Mouse (Mus musculus): ENCODE measurements around the gene Nfatc3. TPM values are rescaled to one million over a fixed set of nuclear protein-coding genes. Genes with fewer than 3 reads are reported as not detected.

Gene Nfatc3
- polyA plus RNA-seq, 1 experiment from 2014 or later, result 8.2 TPM

- H3K9me3 ChIP-seq, result no peaks in the 10 kb centered on the region
- no peak overlapping the region for H3K9ac ChIP-seq
- no peak for ATAC-seq (ENCODE audit: borderline replicate concordance, extremely low read depth, low FRiP score, low TSS enrichment)
- H3K4me3 ChIP-seq, result no peak overlapping the region
- H3K4me2 ChIP-seq, result no peak overlapping the region
- no peak overlapping the region for H3K27ac ChIP-seq
- peaks cover 53% of the 10 kb centered on the region for H3K36me3 ChIP-seq
- peaks cover under 1% of the 10 kb centered on the region; the same call in 1 of the 2 replicates for H3K27me3 ChIP-seq
- peaks cover 11% of the 10 kb centered on the region for H3K4me1 ChIP-seq
Measured at GRCm38 (mm10) chr8:106129232-106129930, 70.7 kb downstream of the Nfatc3 start.

GRCm38 (mm10) chr8:106129997-106130396 lies 71.4 kb downstream of the Nfatc3 start:
- Histone ChIP-seq H3K36me3 (peaks cover 53% of the 10 kb centered on the region), H3K9ac (no peak overlapping the region), H3K9me3 (no peaks in the 10 kb centered on the region), H3K27ac (no peak overlapping the region), H3K4me2 (no peak overlapping the region), H3K27me3 (peaks cover 7% of the 10 kb centered on the region), H3K4me3 (no peak overlapping the region), H3K4me1 (peaks cover 13% of the 10 kb centered on the region)
- WGBS, result 84% methylated on average over 2 of the region's 2 CpGs
- ATAC-seq (ENCODE audit: borderline replicate concordance, extremely low read depth, low FRiP score, low TSS enrichment), result no peak

- no peaks in the 10 kb centered on the region for H3K9me3 ChIP-seq
- H3K9ac ChIP-seq, result no peak overlapping the region
- no peak overlapping the region for H3K4me2 ChIP-seq
- no peak overlapping the region for H3K27ac ChIP-seq
- peaks cover 13% of the 10 kb centered on the region for H3K4me1 ChIP-seq
- no peak overlapping the region for H3K4me3 ChIP-seq
- 71% methylated on average over 2 of the region's 2 CpGs for WGBS
- peaks cover 12% of the 10 kb centered on the region for H3K27me3 ChIP-seq
- ATAC-seq (ENCODE audit: borderline replicate concordance, extremely low read depth, low FRiP score, low TSS enrichment), result no peak
- peaks cover 53% of the 10 kb centered on the region for H3K36me3 ChIP-seq
Measured at GRCm38 (mm10) chr8:106130505-106130904, 71.9 kb downstream of the Nfatc3 start.

- H3K4me1 ChIP-seq, result peaks cover 13% of the 10 kb centered on the region
- peaks cover 53% of the 10 kb centered on the region for H3K36me3 ChIP-seq
- no peak for ATAC-seq (ENCODE audit: borderline replicate concordance, extremely low read depth, low FRiP score, low TSS enrichment)
- no peak overlapping the region for H3K4me2 ChIP-seq
- no peak overlapping the region for H3K4me3 ChIP-seq
- no peak overlapping the region for H3K27ac ChIP-seq
- H3K27me3 ChIP-seq, result peaks cover 17% of the 10 kb centered on the region
- no peaks in the 10 kb centered on the region for H3K9me3 ChIP-seq
- 90% methylated on average over 4 of the region's 4 CpGs for WGBS
- no peak overlapping the region for H3K9ac ChIP-seq
Measured at GRCm38 (mm10) chr8:106131021-106131420, 72.4 kb downstream of the Nfatc3 start.

GRCm38 (mm10) chr8:106131488-106132222 lies 73.0 kb downstream of the Nfatc3 start:
- Histone ChIP-seq H3K27me3 (peaks cover 23% of the 10 kb centered on the region), H3K9me3 (no peaks in the 10 kb centered on the region), H3K9ac (no peak overlapping the region), H3K36me3 (peaks cover 53% of the 10 kb centered on the region), H3K4me1 (peaks cover 20% of the 10 kb centered on the region), H3K4me3 (no peak overlapping the region), H3K4me2 (no peak overlapping the region), H3K27ac (no peak overlapping the region)
- WGBS, result 75% methylated on average over 7 of the region's 7 CpGs
- no peak for ATAC-seq (ENCODE audit: borderline replicate concordance, extremely low read depth, low FRiP score, low TSS enrichment)

- WGBS, result 88% methylated on average over 11 of the region's 11 CpGs
- Histone ChIP-seq H3K27me3 (peaks cover 30% of the 10 kb centered on the region), H3K4me2 (no peak overlapping the region), H3K4me3 (no peak overlapping the region), H3K27ac (no peak overlapping the region), H3K9ac (no peak overlapping the region), H3K36me3 (peaks cover 52% of the 10 kb centered on the region), H3K4me1 (peaks cover 24% of the 10 kb centered on the region), H3K9me3 (no peaks in the 10 kb centered on the region)
- no peak for ATAC-seq (ENCODE audit: borderline replicate concordance, extremely low read depth, low FRiP score, low TSS enrichment)
Measured at GRCm38 (mm10) chr8:106132356-106132755, 73.7 kb downstream of the Nfatc3 start.

- H3K9me3 ChIP-seq, result no peaks in the 10 kb centered on the region
- no peak overlapping the region for H3K9ac ChIP-seq
- no peak overlapping the region for H3K27ac ChIP-seq
- WGBS, result 60% methylated on average over 13 of the region's 13 CpGs
- peaks cover 24% of the 10 kb centered on the region for H3K4me1 ChIP-seq
- no peak for ATAC-seq (ENCODE audit: borderline replicate concordance, extremely low read depth, low FRiP score, low TSS enrichment)
- H3K36me3 ChIP-seq, result peaks cover 41% of the 10 kb centered on the region
- no peak overlapping the region for H3K4me3 ChIP-seq
- H3K4me2 ChIP-seq, result peak overlapping the region; percentile 43
- peaks cover 37% of the 10 kb centered on the region for H3K27me3 ChIP-seq
Measured at GRCm38 (mm10) chr8:106133526-106133925, 74.9 kb downstream of the Nfatc3 start.

- H3K4me2 ChIP-seq, result peak overlapping the region; percentile 43
- H3K4me3 ChIP-seq, result no peak overlapping the region
Measured at GRCm38 (mm10) chr8:106133946-106134345, 75.3 kb downstream of the Nfatc3 start.

GRCm38 (mm10) chr8:106134751-106135571 lies 76.3 kb downstream of the Nfatc3 start:
- H3K27ac ChIP-seq, result peak overlapping the region; percentile 91
- peaks cover 37% of the 10 kb centered on the region for H3K27me3 ChIP-seq
- no peaks in the 10 kb centered on the region for H3K9me3 ChIP-seq
- peak overlapping the region; percentile 54 for H3K4me3 ChIP-seq
- ATAC-seq (ENCODE audit: borderline replicate concordance, extremely low read depth, low FRiP score, low TSS enrichment), result peak; percentile 74
- peak overlapping the region; percentile 58 for H3K9ac ChIP-seq
- WGBS, result 14% methylated on average over 14 of the region's 14 CpGs
- peaks cover 24% of the 10 kb centered on the region for H3K4me1 ChIP-seq
- H3K36me3 ChIP-seq, result peaks cover 28% of the 10 kb centered on the region
- H3K4me2 ChIP-seq, result peak overlapping the region; percentile 79

More at GRCm38 (mm10) chr8:106133946-106134345, 75.3 kb downstream of the Nfatc3 start:
- Histone ChIP-seq H3K36me3 (peaks cover 37% of the 10 kb centered on the region), H3K27me3 (peaks cover 37% of the 10 kb centered on the region), H3K27ac (no peak overlapping the region), H3K4me1 (peaks cover 24% of the 10 kb centered on the region), H3K9me3 (no peaks in the 10 kb centered on the region), H3K9ac (no peak overlapping the region)
- no peak for ATAC-seq (ENCODE audit: borderline replicate concordance, extremely low read depth, low FRiP score, low TSS enrichment)
- 59% methylated on average over 6 of the region's 6 CpGs for WGBS

GRCm38 (mm10) chr8:106135672-106136071 lies 77.0 kb downstream of the Nfatc3 start:
- peak overlapping the region; percentile 79 for H3K4me2 ChIP-seq
- ATAC-seq (ENCODE audit: borderline replicate concordance, extremely low read depth, low FRiP score, low TSS enrichment), result no peak
- 5% methylated on average over 19 of the region's 19 CpGs for WGBS

GRCm38 (mm10) chr8:106136156-106137130 lies 77.8 kb downstream of the Nfatc3 start, which contains the start of gene Esrp2:
Esrp2 (minus strand) TSS chr8:106136974.
- Histone ChIP-seq H3K27me3 (peaks cover 37% of the 10 kb centered on the region), H3K9ac (peak within 1 kb of the TSS; percentile 58), H3K4me2 (peak within 1 kb of the TSS; percentile 79), H3K36me3 (peaks cover 14% of the 10 kb centered on the region), H3K4me1 (peaks cover 24% of the 10 kb centered on the region), H3K9me3 (no peaks in the 10 kb centered on the region), H3K4me3 (peak within 1 kb of the TSS; percentile 54), H3K27ac (peak within 1 kb of the TSS; percentile 91)
- peak; percentile 62 for ATAC-seq (ENCODE audit: borderline replicate concordance, extremely low read depth, low FRiP score, low TSS enrichment)
- 1% methylated on average over 86 of the region's 86 CpGs for WGBS

More at GRCm38 (mm10) chr8:106135672-106136071, 77.0 kb downstream of the Nfatc3 start:
- H3K4me3 ChIP-seq, result peak overlapping the region; percentile 54
- no peaks in the 10 kb centered on the region for H3K9me3 ChIP-seq
- H3K4me1 ChIP-seq, result peaks cover 24% of the 10 kb centered on the region
- H3K36me3 ChIP-seq, result peaks cover 21% of the 10 kb centered on the region
- peaks cover 37% of the 10 kb centered on the region for H3K27me3 ChIP-seq
- peak overlapping the region; percentile 58 for H3K9ac ChIP-seq
- H3K27ac ChIP-seq, result peak overlapping the region; percentile 91
